Mouse (Mus musculus): ENCODE results near the gene Zfp748.

- TF ChIP-seq POLR2A (IDR thresholded peaks at IDR 0.05; ENCODE audit: borderline replicate concordance, extremely low read depth, low read depth, low read length): no peak
- TF ChIP-seq CTCF (IDR thresholded peaks at IDR 0.05; ENCODE audit: insufficient read depth, low read length): no peak
Measured at GRCm38 (mm10) chr13:67495631-67496030, 58.0 kb downstream of the Zfp748 start.

Data from lung, adult 2 months (tissue).